Mouse (Mus musculus): ENCODE measurements at regions not wholly inside any gene's neighbourhood (a gene's known extent, or its start where the extent isn't known, plus 50 kb on each side); places are given as distances from the start of the nearest gene placed in this dataset.

DNA sequence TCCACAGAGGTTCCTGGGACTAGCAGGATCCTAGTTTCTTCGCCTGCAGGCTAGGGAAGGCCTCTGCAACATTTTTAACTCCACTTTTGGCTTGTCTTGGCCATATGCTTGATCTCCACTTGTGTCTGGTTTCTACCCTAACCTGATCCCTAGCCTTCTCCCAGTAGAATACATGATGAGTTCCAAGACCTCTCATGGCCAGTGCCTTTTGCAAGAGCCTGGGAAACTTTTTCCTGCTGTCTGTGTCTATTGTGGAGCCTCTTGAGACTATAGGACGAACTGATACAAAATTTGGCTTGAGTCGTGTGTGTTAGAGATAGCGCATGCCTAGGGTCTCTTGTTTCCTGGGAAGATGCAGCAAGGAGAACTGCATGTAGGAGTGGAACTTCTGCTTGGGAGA, 119.3 kb downstream of the Cartpt start:
- DNase-seq (ENCODE audit: low spot score in 2 of 2): no peak

DNA sequence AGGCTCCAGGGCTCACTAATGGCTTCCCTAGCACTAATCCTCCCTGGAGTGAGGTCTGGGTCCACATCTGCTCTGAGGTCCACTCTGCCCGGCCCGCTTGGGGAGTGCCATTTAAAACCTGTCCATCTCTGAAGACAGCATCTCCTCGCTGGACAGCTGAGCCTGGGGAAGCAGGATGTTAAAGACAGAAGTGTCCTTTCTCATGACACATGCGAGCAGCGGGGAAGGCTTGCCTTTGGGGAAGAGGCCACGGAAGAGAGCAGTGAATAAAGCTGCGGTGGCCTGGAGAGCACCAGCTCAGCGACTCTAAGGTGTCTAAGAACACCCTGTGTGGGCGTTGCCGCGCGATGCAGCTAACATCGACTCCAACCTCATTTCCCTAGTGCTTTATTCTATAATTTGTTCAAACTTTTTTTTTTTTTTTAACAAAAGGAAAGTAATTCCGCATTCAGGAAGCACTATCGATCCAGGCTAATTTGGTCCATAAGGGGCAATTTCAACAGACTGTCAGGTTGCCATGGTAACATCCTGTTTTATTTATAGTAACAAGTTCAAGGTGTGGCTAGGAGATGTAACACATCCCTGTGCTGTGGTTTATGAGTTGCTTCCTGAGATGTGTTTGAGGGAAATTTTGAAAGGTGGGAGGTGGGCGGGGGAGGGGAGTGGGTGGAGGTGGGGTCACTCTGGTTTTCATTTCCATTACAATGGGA, 120.0 kb downstream of the Cartpt start:
- DNase-seq (ENCODE audit: low spot score in 2 of 2): no peak

DNA sequence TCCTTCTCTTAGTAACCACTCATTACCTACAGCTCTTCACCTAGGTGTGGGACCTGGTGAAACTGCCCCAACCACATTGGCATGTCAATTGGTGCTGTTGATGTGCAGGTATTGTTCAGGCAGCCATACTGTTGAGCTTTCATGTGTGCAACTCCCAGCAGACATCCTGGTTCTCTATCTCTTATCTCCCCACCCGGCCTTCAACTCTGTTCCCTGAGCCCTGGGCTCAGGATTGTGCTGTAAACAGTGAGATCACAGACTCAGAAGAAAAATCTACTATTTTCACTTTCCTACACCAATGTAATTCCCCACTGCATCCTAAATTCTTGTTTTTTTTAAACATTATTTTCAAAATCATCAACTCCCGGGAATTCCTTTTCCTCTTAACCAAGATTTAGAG, 122.1 kb downstream of the Cartpt start:
- DNase-seq (ENCODE audit: low spot score in 2 of 2): no peak

DNA sequence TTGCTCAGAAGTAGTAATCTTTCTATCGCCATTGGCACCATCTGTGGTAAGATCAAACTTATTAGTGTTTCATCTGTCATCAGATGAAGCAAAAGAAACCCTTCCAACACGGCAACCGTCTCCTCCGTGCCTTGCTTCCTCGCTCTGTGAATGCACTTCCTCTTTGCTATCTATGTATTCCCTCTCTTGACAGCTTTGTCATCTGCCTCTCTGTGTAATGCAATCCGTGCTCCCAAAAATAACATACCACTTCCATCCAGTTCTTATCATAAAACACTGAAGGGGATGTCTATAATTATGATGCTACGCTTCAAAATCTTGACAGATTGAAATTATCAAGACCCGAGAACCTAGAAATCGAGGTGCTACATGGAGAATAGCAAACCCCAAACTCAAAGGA, 123.2 kb downstream of the Cartpt start:
- no peak for DNase-seq (ENCODE audit: low spot score in 2 of 2)

DNA sequence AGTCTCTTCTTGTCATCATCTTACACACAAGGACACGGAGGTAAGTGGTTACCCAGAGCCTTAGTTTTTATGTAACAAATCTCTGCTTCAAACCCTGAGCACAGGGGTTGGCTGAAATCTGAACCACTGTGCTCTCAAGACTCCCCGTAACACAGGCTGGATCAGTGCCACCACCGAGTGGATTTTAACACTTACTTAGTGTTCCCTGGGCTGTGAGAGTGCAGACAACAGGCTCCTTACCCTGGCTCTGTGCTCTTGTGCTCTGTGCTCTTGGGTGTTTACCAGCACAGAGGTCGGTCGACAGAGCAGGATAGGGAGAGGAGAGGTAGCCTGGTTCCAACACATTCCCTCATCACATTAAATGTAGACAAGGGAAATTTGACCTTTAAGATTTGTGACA, 134.9 kb downstream of the Cartpt start:
- DNase-seq (ENCODE audit: low spot score in 2 of 2): no peak

DNA sequence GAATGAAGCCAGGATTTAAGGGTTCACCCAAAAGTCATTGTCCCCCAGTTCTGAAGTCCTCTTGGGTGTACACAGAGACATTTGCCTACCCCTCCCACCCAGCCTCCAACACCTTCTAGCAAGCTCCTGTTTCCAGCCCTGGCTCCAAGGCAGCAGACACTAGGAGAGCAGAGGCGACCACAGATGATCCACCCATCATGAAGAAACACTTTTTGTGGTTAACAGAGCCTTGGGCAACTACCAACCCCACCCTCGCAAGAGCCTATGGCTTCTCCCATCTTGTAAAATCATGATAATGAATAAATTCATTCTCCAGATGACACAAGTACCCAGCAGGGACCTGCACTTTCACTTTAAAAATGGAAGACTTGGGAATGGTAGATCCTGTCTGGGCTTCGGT, 136.1 kb downstream of the Cartpt start:
- no peak for DNase-seq (ENCODE audit: low spot score in 2 of 2)

DNA sequence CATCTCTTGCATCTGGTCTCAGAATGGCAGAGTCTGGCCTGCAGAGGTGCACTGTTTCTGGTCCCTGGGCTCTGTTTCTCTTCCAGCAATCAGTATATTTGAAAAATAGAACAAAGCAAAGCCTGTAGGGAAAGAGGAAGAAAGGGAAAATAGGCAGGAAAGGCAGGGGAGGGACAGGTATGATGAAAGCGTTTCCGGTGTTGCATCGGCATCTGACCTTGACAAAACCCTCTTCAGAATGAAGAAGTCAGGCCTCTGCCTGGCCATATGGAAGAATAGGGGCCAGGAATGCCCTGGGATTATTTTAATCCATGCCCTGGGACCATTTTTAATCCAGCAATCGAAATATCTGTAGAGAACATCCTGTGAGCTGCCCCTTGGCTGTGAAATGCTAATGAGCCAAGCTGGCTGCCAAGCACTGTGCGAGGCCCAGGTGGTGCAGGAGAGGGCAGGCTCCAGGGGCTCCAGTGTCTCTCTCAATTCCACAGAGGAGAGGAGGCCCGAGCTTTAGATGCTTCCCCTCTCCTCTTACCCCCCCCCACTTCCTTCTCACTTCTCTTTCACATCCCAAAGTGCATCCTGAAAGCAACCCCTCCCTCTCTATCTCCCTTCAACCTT, 136.7 kb downstream of the Cartpt start:
- DNase-seq (ENCODE audit: low spot score in 2 of 2): no peak

DNA sequence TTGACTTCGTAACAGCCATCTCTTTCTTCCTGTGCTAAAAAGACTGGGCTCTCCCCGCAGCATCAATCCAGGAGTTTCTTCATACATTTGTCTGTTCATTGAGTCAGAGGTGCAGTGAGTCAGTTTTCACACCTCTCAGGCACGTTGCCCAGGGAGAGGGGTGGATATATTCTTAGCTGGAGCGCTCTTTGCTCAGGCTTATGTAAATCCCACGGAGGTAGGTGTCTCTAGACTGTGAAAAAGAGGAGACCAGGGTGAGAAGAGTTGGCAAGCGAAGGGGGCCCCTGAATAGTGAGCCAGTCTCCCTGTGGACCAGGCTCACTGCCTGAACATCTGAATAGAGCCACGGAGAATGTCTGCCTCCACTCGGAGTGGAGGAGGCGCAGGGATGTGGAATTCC, 139.0 kb downstream of the Cartpt start:
- DNase-seq (ENCODE audit: low spot score in 2 of 2): no peak

DNA sequence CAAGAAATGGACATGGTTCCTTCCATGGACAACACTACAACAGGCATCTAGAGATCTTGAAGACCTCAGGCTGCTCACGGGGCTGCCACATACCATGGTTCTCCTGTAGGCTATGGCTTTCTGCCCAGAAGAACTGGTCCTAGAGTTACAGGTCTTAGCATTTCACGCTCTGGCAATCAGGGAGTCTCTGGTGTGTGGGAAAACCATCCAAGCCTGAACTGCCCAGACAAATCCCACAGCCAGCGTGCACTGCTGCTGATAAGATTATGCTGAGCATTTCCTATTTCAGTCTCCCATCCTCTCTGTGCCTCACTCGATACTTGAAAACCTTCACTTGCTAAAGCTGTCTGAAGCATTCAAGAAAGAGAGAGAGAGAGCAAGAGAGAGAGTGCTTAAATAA, 139.5 kb downstream of the Cartpt start:
- no peak for DNase-seq (ENCODE audit: low spot score in 2 of 2)

DNA sequence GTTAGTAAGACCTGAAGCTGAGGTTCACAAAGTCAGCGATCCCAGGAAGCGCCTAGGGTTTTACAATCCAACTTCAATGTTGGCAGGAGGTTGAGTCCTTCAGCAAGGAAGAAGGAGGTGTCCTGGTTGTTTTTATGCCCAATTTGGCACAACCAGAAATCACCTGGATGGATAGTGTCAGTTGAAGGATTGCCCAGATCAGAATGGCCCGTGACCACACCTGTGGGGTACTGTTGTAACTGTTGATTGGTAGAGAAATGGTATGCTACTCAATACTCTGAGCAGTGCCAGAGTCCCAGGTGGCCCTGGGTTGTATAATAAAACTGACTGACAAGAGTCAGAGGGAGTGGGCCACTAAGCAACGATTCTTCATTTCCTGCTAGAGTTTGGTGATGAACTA, 140.2 kb downstream of the Cartpt start:
- no peak for DNase-seq (ENCODE audit: low spot score in 2 of 2)

DNA sequence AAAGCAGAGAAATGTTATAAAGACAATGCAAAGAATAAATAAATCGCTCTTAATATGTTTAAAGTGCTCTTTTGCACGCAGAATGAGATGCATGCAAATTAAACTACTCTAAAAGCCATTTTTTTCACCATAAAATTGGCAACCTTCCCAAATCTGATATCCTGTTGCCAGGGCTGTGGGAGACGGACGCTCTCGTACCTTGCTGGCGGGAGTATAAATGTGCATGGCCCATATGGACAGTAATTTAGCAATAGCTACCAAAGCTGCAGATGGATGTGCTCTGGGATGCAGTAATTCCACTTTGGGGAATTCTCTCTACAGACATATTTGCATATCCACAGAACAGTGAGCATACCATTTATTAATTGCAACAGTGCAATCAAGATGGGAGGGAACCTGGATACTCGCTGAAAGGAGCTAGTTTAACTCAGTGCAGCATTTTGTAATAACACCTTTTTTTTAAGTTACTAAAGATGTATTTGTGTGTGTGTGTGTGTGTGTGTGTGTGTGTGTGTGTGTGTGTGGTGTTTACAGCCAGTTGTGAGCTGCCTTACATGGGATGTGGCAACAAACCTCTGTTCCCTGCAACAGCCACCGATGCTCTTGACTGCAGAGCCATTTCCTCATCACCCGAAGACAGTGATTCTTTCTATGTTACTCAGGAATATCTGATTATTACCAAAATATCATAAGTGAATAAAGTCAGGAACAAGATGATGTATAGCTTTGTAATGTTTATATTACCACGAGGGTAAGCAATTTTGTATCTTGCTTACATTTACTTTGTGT, 141.4 kb downstream of the Cartpt start:
- no peak for DNase-seq (ENCODE audit: low spot score in 2 of 2)

DNA sequence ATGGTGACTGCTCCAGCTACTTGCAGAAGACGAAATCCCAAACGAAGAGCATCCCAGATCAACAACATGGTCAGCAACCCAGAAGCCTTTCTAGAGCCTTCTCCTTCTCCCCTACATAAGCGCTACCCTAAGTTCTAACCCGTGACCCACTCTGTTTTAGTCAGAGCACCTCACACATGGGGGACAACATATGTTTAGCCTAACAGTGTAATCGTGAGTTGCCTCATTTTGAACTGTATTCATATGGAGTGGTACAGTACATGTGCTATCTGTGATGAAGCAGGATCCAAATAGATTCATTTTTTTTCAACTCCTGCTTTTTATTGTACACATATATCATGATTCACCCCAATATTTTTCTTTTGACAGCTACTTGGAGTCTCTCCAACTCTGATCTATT, 146.2 kb downstream of the Cartpt start:
- no peak for DNase-seq (ENCODE audit: low spot score in 2 of 2)

DNA sequence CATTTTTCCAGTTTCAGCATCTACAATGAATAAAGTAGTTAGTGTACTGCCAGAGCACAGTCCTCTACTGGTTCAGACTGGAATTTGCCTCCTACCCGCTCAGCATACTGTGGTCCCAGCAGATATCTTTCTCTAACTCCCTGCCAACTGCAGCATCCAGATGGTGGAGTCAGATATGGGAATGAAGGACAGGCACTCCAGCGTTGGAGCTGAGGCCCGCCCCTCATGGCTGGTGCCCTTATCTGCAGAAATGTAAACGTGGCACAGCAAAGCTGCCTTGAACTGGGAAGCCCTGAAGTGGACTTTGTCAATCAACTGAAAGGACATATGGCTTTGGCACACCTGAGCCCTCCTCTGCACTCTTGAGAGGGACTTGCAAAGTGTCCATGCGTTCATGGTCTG, 146.6 kb downstream of the Cartpt start:
- peak; percentile 20 to 35 for DNase-seq (ENCODE audit: low spot score in 2 of 2)

DNA sequence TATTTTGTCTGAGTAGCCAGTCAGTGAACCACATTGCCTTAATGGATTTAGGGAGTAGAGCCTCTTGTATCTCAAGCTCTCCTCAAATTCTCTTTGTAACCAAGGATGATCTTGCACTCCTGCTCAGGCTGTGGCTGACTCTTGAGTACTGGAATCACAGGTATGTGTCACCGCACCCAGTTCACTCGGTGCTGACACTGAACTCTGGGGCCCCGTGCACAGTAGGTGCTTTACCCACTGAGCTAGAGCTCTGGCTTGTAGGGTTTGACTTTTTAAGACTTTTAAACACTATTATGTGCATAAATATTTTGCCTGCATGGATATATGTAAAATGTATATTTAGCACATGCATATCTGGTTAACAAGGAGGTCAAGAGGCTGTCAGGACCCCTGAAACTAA, 147.4 kb downstream of the Cartpt start:
- no peak for DNase-seq (ENCODE audit: low spot score in 2 of 2)

DNA sequence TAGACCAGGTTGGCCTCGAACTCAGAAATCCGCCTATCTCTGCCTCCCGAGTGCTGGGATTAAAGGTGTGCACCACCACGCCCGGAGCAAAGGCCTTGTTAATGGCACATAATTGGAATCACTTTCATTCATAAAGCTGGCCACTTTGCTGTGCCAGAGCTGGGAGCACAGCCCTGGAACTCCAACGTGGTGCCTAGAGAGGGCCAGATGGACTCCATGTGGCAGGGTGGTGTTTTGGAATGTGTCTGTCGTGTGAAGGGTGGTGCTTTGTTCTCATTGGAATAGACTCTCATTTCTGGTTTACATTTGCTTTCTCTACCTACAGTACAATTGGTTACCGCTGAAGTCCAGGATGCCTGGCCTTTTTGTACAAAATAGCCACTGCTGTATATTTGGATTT, 150.2 kb downstream of the Cartpt start:
- DNase-seq (ENCODE audit: low spot score in 2 of 2): no peak

DNA sequence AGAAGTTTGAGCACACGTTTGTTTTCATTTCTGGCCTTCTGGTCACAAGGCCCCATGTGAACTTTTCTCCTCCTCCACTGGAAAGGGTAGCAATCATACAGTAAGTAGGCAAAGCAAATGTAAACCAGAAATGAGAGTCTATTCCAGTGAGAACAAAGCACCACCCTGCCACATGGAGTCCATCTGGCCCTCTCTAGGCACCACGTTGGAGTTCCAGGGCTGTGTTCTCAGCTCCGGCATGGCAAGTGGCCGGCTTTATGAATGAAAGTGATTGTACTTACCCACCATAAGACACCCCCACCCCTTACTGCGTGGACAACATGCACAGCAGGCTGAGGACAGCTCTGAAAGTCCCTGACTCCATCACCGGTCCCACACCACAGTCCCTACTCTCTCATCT, 151.5 kb downstream of the Cartpt start:
- no peak for DNase-seq (ENCODE audit: low spot score in 2 of 2)

DNA sequence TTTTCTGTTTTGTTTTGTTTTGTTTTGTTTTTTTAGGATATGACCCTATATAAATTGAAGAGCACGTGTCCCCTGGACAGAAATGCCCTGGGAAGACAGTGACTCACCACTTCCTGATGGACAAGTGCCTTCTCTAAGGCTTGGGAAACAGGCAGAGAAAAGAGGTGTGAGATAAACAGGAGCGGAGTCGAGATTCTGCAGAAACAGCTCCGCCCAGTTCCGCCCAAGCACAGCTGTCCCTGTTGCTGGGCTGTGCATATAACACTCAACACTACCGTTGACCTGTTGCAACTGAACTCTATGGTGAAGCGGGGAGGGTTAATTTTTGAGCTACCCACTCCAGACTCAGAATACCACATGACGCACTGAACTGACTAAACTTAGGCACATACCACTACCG, 152.8 kb downstream of the Cartpt start:
- DNase-seq (ENCODE audit: low spot score in 2 of 2): no peak

DNA sequence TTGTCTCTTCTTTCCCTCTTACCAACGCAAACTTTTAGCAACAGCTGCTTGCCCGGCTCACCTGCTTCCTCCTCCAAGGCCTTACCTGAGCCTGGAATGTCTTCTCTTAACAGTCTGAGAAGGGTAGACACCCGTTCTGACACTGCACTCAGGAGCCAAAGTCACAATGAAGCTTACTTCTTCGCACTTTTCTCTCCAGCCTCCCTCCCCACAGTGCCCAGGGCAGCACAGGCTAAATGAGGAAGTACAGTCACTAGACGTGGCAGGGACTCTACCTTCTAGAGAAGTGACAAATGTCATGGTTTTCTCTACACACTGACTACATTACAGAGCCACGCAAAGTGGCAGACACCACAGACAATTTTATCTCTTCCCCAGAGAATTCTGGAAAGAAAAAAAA, 155.4 kb downstream of the Cartpt start:
- no peak for DNase-seq (ENCODE audit: low spot score in 2 of 2)

DNA sequence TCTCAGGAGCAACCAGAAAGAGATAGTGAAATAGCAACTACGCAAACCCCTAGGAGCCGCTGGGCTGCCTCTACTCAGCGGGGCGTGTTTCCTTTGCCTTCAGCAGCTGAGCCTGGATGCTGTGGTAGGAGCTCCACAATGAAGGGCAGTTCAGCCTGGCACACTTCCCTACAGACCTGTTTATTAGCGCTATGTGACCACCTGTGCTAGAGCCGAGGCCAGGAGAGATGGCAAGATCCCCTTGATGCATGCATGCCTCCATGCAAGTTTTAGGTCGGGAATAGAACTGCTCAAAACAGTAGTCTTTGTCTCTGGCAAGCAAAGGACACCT, 156.1 kb downstream of the Cartpt start:
- DNase-seq (ENCODE audit: low spot score in 2 of 2): no peak

DNA sequence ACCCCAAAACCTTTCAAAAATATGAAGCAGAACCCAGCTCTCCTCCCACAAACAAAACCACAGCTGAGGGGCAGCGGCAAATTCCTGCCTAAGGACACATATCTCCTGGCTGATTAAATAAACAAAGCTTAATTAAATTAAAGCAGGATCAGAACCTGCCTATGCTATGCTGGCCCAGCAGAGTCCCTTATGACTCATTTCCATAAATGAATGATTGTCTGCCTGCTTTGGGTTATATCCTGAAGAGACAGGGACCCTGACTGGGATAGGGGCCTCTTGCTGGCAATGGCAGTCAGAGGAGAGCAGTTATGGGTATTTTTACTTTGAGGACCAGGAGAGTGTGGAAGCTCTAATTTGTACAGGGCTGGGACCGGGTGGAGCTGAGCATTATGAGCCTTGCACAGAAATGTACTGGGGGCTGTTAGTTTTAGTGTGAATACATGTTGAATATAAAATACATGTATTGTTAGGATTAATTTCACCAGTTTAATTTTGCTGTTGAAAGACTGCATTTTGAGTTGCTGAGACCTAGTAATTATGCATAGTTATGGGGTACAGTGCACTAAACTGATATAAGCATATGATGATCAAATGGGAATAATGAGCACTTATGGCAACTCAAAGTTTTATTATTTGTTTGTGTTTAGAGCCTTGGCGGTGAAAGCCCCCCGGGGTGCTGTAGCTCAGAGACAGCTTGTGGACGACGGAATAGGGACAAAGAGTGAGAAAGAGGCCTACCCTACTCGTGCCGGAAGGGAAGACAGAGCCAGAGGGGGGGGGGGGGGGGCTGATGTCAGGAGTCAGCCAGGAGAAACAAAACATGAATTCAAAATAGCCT, 156.7 kb downstream of the Cartpt start:
- DNase-seq (ENCODE audit: low spot score in 2 of 2): no peak

DNA sequence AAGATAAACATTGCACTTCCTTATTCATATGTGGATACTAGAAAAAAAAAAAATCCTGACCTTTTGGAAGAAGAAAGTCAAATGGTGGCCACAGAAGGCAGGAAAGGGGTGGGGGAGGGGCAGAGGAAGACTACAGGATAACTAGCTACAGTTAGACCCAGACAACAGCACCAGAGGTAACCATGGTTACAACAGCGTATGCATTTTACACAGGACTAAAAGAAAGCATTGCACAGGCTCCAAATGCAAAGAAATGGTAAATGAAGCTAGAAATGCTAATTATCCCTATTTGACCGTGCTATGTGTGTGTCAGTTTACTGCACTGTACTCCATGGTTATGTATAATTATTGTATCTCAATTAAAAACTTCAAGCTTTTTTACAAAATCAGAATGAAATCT, 158.4 kb downstream of the Cartpt start:
- no peak for DNase-seq (ENCODE audit: low spot score in 2 of 2)

DNA sequence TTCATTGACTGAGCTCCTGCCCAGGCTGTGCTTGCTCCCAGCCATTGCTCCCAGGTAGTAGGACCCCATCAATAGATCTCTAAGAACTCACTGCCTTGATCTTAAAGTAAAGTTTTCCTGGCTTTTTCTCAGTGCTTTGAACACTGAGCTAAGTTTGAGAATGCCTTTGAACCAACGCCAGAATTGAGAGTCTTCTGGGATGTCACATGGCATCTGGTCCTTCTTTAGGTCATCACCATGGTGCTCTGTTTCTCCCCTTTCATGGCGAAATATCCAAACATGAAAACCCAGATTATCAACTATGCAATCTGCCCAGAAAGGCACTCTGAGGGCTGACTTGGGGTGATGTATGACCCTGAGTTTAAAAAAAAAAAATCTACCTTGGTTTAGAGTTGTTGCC, 158.9 kb downstream of the Cartpt start:
- DNase-seq (ENCODE audit: low spot score in 2 of 2): no peak
